Mouse (Mus musculus) G1E (cell line): ENCODE measurements around the gene Map2k5. TPM values are rescaled to one million over a fixed set of nuclear protein-coding genes. Genes with fewer than 3 reads are reported as not detected.

ENCODE experiments used
- ATAC-seq: 2 replicates; pipeline ENCODE4 v1.8.0; 2016; ENCODE audit warnings: mild to moderate bottlenecking; ENCODE audit not compliant: insufficient number of reproducible peaks, poor library complexity, low FRiP score, severe bottlenecking; ENCODE audit errors: extremely low read depth
- DNase-seq: peaks from one replicate; pipeline ENCODE4 v3.0.0; 2012; ENCODE audit warnings: low spot score
- H3K27me3 ChIP-seq: 2 replicates; pipeline ENCODE4 v1.6.1; 2012; ENCODE audit warnings: mild to moderate bottlenecking, low read length, inconsistent platforms; ENCODE audit not compliant: insufficient read depth
- H3K36me3 ChIP-seq: replicated peaks from 2 replicates; pipeline ENCODE3; 2012; ENCODE audit warnings: mild to moderate bottlenecking, inconsistent platforms
- H3K4me1 ChIP-seq: 2 replicates; pipeline ENCODE4 v1.6.1; 2012; ENCODE audit warnings: low read depth, low read length, inconsistent platforms, mixed read lengths; ENCODE audit not compliant: insufficient read depth
- H3K4me3 ChIP-seq: 2 replicates; pipeline ENCODE4 v1.5.1; 2012; ENCODE audit warnings: low read depth, mild to moderate bottlenecking, inconsistent platforms, low read length, moderate library complexity, mixed read lengths
- H3K9me3 ChIP-seq: replicated peaks from 2 replicates; pipeline ENCODE4 v1.6.1; 2012; ENCODE audit warnings: inconsistent platforms
- CTCF ChIP-seq: IDR thresholded peaks from 2 replicates; pipeline ENCODE4 v1.5.1; 2012; ENCODE audit warnings: low read depth, low read length, inconsistent platforms, mixed read lengths
- GATA1 ChIP-seq: IDR thresholded peaks from 2 replicates; pipeline ENCODE4 v1.6.1; 2012; ENCODE audit warnings: borderline replicate concordance, low read length, inconsistent platforms, mixed read lengths
- GATA2 ChIP-seq: IDR thresholded peaks from 2 replicates; pipeline ENCODE4 v1.6.1; 2012; ENCODE audit warnings: low read depth, low read length, inconsistent platforms, borderline replicate concordance
- POLR2AphosphoS5 ChIP-seq: IDR thresholded peaks from 2 replicates; pipeline ENCODE4 v1.6.1; 2012; ENCODE audit warnings: low read depth, low read length, inconsistent platforms; ENCODE audit not compliant: insufficient replicate concordance
- TAL1 ChIP-seq: conservative IDR thresholded peaks from 2 replicates; pipeline ENCODE4 v1.6.1; 2012; ENCODE audit warnings: low read depth, low read length, inconsistent platforms, mixed read lengths
- polyA plus RNA-seq: library from polyadenylated mRNA; stranded (reverse); fragments of >175 nt; gene quantifications from 2 replicates; pipeline ENCODE4 v1.2.3, GENCODE M21; 2012
- total RNA-seq, 2 experiments: library from RNA; stranded (forward) in 1 of 2; stranded (reverse) in 1 of 2; fragments of 200-1000 nt in 1 of 2; fragments of >200 nt in 1 of 2; fragmentation: Nextera tagmentation in 1 of 2; gene quantifications; 2 replicates each; pipeline ENCODE4 v1.2.3; 2014 to 2017

The Map2k5 gene
- total and polyA plus RNA-seq, 3 experiments, result 18.0 to 32.4 (median 31.8) TPM

- no peaks in the 10 kb centered on the region for H3K9me3 ChIP-seq
- ATAC-seq (peak; percentile 82), DNase-seq (peak; percentile 98)
- H3K27me3 ChIP-seq, result peaks cover 64% of the 10 kb centered on the region
- H3K4me1 ChIP-seq, result peaks cover 30% of the 10 kb centered on the region
- H3K4me3 ChIP-seq, result peak overlapping the region; percentile 74
- no peak for TF ChIP-seq CTCF
- no peak for TF ChIP-seq POLR2AphosphoS5
- no peak for TF ChIP-seq GATA2
- TF ChIP-seq TAL1, result no peak
- no peak for TF ChIP-seq GATA1
- no peaks in the 10 kb centered on the region for H3K36me3 ChIP-seq
Measured at GRCm38 (mm10) chr9:63132673-63133601, 244.8 kb downstream of the Map2k5 start.

- Histone ChIP-seq H3K4me3 (peak overlapping the region; percentile 74), H3K36me3 (no peaks in the 10 kb centered on the region), H3K27me3 (peaks cover 56% of the 10 kb centered on the region), H3K4me1 (peaks cover 30% of the 10 kb centered on the region), H3K9me3 (no peaks in the 10 kb centered on the region)
- no peak for TF ChIP-seq GATA2
- no peak for TF ChIP-seq TAL1
- TF ChIP-seq GATA1, result no peak
- TF ChIP-seq CTCF, result no peak
- TF ChIP-seq POLR2AphosphoS5, result no peak
- no peak for ATAC-seq
- no peak for DNase-seq
Measured at GRCm38 (mm10) chr9:63131957-63132602, 245.6 kb downstream of the Map2k5 start.

- ATAC-seq (no peak), DNase-seq (no peak)
- Histone ChIP-seq H3K4me1 (peaks cover 19% of the 10 kb centered on the region), H3K27me3 (peaks cover 42% of the 10 kb centered on the region), H3K36me3 (no peaks in the 10 kb centered on the region), H3K9me3 (no peaks in the 10 kb centered on the region), H3K4me3 (no peak overlapping the region)
- TF ChIP-seq POLR2AphosphoS5 (no peak), GATA1 (no peak), CTCF (no peak), TAL1 (no peak), GATA2 (no peak)
Measured at GRCm38 (mm10) chr9:63129641-63130041, 248.1 kb downstream of the Map2k5 start.

DNA sequence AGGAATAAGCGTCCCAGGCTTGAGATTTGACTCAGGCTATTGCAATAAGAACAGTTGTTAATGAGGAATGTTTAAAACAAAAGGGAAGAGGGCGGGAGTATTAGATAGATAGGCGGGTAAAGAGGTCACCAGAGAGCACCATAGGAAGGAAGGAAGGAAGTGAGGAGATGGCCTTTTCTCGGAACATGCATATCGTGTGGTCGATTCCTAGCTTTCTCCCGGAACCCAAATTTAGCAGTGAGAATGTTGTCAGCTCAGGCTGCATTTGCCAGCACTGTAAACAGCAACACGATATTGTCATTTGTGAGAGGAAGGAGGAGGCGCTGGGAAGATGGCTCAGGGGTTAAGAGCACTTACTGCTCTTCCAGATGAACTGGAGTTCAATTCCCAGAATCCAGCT, 253.2 kb downstream of the Map2k5 start:
- H3K27me3 ChIP-seq, result peaks cover 19% of the 10 kb centered on the region
- TF ChIP-seq GATA2, result no peak
- no peak for TF ChIP-seq TAL1
- TF ChIP-seq CTCF, result no peak
- TF ChIP-seq POLR2AphosphoS5, result no peak
- no peak for TF ChIP-seq GATA1
- H3K4me1 ChIP-seq, result peaks cover 11% of the 10 kb centered on the region
- no peak overlapping the region for H3K4me3 ChIP-seq
- no peaks in the 10 kb centered on the region for H3K9me3 ChIP-seq
- ATAC-seq (no peak), DNase-seq (no peak)
- H3K36me3 ChIP-seq, result no peaks in the 10 kb centered on the region

- TF ChIP-seq POLR2AphosphoS5 (no peak), CTCF (peak; percentile 94)
- Histone ChIP-seq H3K27me3 (peaks cover 15% of the 10 kb centered on the region), H3K9me3 (no peaks in the 10 kb centered on the region), H3K4me1 (peaks cover 11% of the 10 kb centered on the region), H3K36me3 (no peaks in the 10 kb centered on the region), H3K4me3 (peak overlapping the region; percentile 58; the same call in 1 of the 2 replicates)
- peak; percentile 40; the same call in 1 of the 2 replicates for ATAC-seq
- DNase-seq, result peak; percentile 68
Measured at GRCm38 (mm10) chr9:63123451-63124438, 254.0 kb downstream of the Map2k5 start.
